Mouse (Mus musculus): ENCODE measurements around the gene Trak2. TPM values are rescaled to one million over a fixed set of nuclear protein-coding genes. Genes with fewer than 3 reads are reported as not detected.

Gene Trak2
- polyA plus RNA-seq, 1 experiment from 2014 or later = 22.8 TPM

DNA sequence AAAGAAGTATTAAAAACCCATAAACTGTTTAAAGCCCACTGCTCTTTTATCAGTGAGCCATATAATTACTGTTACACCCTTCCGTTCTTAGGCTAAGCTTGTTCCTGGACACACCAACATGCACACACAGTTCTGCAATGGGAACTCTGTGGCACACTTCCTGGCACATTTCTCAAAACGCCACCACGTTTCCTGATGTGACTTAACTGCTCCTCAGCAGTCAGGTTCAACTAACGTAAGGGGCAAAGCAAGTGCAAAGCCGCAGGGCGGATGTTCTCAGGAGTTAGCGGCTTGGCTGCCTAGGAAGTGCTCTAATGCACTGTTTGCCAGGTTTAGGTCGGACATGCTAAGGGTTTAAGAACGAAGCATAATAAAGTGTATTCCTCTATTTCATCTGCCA, 17.0 kb downstream of the Trak2 start:
- DNase-seq (peak; percentile 61), ATAC-seq (no peak)
- no peaks in the 10 kb centered on the region for H3K9me3 ChIP-seq (ENCODE audit: low read length)
- peak overlapping the region; percentile 6; the same call in 1 of the 2 replicates for H3K4me3 ChIP-seq (ENCODE audit: low read depth, low read length)
- no peaks in the 10 kb centered on the region for H3K27me3 ChIP-seq (ENCODE audit: insufficient read depth, low read length)
- 24% methylated on average over 9 of the region's 9 CpGs for WGBS (ENCODE audit: insufficient replicate concordance)
- peak overlapping the region; percentile 39 for H3K9ac ChIP-seq (replicated peaks)
- H3K27ac ChIP-seq (ENCODE audit: low read depth) = peak overlapping the region; percentile 95
- no peaks in the 10 kb centered on the region for H3K36me3 ChIP-seq (replicated peaks; ENCODE audit: insufficient read depth, low read length)
- peaks cover 68% of the 10 kb centered on the region for H3K4me1 ChIP-seq (ENCODE audit: insufficient read depth)
- peak overlapping the region; percentile 65 for H3K4me2 ChIP-seq (ENCODE audit: low read depth, low read length)
- TF ChIP-seq EP300 (IDR thresholded peaks at IDR 0.05; ENCODE audit: low read depth) = no peak
- TF ChIP-seq CTCF (IDR thresholded peaks at IDR 0.05; ENCODE audit: low read depth) = no peak

DNA sequence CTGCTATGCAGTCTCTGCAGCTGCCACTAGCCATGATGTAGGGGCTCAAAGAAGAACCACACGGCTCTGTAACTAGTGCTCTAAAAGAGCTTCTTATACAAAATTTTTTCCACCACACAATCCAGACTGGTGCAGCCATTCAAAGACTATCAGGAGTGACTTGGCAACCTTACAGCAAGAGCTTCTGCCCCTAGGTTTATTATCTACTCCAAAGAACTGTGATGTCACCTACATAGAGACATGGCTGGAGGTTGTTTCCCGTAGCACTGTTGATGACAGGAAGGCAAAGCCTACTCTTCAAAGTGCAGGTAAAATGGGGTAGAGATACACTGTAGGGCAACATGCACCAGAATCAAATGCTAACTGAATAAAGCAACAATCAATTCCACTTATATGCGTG, 17.5 kb downstream of the Trak2 start:
- ATAC-seq (peak; percentile 10; the same call in 1 of the 2 replicates), DNase-seq (peak; percentile 18)
- H3K9me3 ChIP-seq (ENCODE audit: low read length) = no peaks in the 10 kb centered on the region
- peak overlapping the region; percentile 65 for H3K4me2 ChIP-seq (ENCODE audit: low read depth, low read length)
- no peaks in the 10 kb centered on the region for H3K27me3 ChIP-seq (ENCODE audit: insufficient read depth, low read length)
- peak overlapping the region; percentile 95 for H3K27ac ChIP-seq (ENCODE audit: low read depth)
- H3K36me3 ChIP-seq (replicated peaks; ENCODE audit: insufficient read depth, low read length) = no peaks in the 10 kb centered on the region
- H3K4me1 ChIP-seq (ENCODE audit: insufficient read depth) = peaks cover 68% of the 10 kb centered on the region
- H3K9ac ChIP-seq (replicated peaks) = peak overlapping the region; percentile 36; the same call in 1 of the 2 replicates
- TF ChIP-seq EP300 (IDR thresholded peaks at IDR 0.05; ENCODE audit: low read depth) (peak; percentile 78), CTCF (IDR thresholded peaks at IDR 0.05; ENCODE audit: low read depth) (no peak)
- H3K4me3 ChIP-seq (ENCODE audit: low read depth, low read length) = no peak overlapping the region
- WGBS (ENCODE audit: insufficient replicate concordance) = 59% methylated on average over 3 of the region's 3 CpGs

DNA sequence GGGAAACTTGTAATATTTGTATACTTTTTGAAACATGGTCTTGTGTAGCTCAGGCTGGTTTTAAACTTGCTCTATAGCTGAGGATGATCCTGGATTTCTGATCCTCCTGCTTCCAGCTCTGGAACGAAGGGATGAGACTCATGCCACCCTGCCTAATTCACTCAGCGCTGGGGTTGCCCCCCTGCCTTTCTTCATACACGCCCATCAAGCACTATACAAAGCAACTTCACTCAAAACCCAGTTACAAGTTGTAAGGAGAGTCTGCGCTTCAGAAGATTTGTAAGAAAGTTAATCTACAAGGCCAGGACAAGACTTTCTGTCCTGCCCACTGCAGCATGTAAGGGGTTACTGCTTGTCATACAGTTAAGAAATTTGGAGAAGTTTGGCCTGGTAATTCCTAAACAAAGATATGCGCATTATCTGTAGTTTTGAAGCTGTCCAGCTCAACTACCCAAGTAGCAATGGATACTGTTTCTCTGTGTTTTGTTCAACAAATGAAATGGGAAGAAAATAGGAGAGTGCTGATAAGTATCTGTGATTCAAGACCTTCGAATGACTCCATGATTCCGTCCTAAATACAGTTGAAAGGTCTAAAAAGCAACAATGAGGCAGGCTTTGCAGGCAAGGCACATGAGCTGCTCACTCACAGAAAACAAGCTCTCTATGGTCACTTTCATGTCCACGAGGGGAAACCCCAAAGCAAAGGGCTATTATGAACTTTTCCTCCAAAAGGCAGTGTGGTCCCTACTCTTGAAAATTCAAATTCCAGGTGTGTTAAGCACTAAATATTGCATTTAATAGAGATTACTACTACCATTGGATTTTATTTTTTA, 18.4 kb downstream of the Trak2 start:
- peak overlapping the region; percentile 52 for H3K9ac ChIP-seq (replicated peaks)
- peak; percentile 18 for DNase-seq

DNA sequence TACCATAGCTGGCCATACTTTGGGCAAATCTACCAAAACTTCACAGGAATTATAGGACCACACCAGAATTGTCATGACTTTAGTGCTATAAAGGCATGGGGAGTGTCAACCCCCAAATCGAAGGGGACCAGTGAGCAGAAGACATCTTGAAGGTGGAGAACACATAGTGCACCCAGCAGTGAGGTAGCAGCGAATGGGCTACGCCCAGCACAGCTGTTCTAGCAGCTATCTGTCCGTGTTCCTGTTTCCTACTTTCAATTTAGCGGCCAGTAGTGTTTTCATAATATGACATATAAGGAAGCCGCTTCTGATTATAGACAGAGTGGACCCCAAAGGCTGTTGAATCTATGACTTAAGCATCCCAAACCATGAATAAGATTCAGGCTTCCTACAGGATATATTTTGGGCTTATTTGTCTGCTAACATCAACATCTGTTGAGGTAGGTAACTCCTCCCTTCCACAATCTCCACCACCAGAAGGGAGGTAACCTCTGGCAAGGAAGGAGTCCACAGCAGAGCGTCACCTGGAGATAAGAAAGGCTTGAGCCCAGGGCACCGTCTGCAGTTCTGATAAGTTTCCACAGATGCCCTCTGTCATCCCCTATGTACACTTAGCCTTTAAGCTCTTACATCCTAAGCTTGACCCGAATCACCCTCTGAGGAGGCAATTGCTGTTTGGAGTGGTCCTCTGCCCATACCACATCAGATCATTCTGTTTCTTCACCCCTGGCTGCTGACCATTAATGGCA, 19.4 kb downstream of the Trak2 start:
- ATAC-seq (peak; percentile 95), DNase-seq (peak; percentile 70)
- 0 out of 2 replicates have a peak, but pooled peaks have one; percentile 10 for TF ChIP-seq CTCF (IDR thresholded peaks at IDR 0.05; ENCODE audit: low read depth)
- TF ChIP-seq EP300 (IDR thresholded peaks at IDR 0.05; ENCODE audit: low read depth) = peak; percentile 100
- peak overlapping the region; percentile 65 for H3K4me2 ChIP-seq (ENCODE audit: low read depth, low read length)
- H3K9me3 ChIP-seq (ENCODE audit: low read length) = no peaks in the 10 kb centered on the region
- H3K27me3 ChIP-seq (ENCODE audit: insufficient read depth, low read length) = no peaks in the 10 kb centered on the region
- 31% methylated on average over 9 of the region's 9 CpGs for WGBS (ENCODE audit: insufficient replicate concordance)
- H3K4me1 ChIP-seq (ENCODE audit: insufficient read depth) = peaks cover 63% of the 10 kb centered on the region
- H3K9ac ChIP-seq (replicated peaks) = peak overlapping the region; percentile 52
- H3K36me3 ChIP-seq (replicated peaks; ENCODE audit: insufficient read depth, low read length) = no peaks in the 10 kb centered on the region
- H3K27ac ChIP-seq (ENCODE audit: low read depth) = peak overlapping the region; percentile 95
- H3K4me3 ChIP-seq (ENCODE audit: low read depth, low read length) = peak overlapping the region; percentile 24

More for the DNA sequence above, 18.4 kb downstream of the Trak2 start:
- 51% methylated on average over 8 of the region's 8 CpGs for WGBS (ENCODE audit: insufficient replicate concordance)
- Histone ChIP-seq H3K4me1 (ENCODE audit: insufficient read depth) (peaks cover 64% of the 10 kb centered on the region), H3K36me3 (replicated peaks; ENCODE audit: insufficient read depth, low read length) (no peaks in the 10 kb centered on the region), H3K9me3 (ENCODE audit: low read length) (no peaks in the 10 kb centered on the region), H3K4me3 (ENCODE audit: low read depth, low read length) (peak overlapping the region; percentile 24; the same call in 1 of the 2 replicates), H3K27me3 (ENCODE audit: insufficient read depth, low read length) (no peaks in the 10 kb centered on the region), H3K4me2 (ENCODE audit: low read depth, low read length) (peak overlapping the region; percentile 65), H3K27ac (ENCODE audit: low read depth) (peak overlapping the region; percentile 95)
- TF ChIP-seq CTCF (IDR thresholded peaks at IDR 0.05; ENCODE audit: low read depth) = no peak
- TF ChIP-seq EP300 (IDR thresholded peaks at IDR 0.05; ENCODE audit: low read depth) = peak; percentile 56
- ATAC-seq = no peak

DNA sequence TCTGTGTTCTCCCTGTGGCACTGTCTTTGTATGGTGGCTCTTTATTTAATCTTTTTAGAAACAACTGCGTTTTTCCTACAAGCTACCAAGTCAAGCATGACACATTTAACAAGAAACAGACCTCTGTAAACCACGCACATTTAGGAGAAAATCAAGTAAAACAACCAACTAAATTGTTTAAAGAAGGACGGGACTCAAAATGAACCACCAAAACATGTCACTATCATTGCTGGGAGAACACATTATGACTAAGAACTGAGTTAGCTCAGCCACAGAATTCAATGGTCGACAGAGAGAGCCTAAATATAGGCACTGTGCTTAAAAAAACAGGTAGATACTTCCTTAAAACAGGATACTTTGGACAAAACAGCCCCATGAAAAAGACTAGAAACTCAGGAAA, 20.2 kb downstream of the Trak2 start:
- Histone ChIP-seq H3K9ac (replicated peaks) (peak overlapping the region; percentile 28; the same call in 1 of the 2 replicates), H3K4me1 (ENCODE audit: insufficient read depth) (peaks cover 59% of the 10 kb centered on the region)

DNA sequence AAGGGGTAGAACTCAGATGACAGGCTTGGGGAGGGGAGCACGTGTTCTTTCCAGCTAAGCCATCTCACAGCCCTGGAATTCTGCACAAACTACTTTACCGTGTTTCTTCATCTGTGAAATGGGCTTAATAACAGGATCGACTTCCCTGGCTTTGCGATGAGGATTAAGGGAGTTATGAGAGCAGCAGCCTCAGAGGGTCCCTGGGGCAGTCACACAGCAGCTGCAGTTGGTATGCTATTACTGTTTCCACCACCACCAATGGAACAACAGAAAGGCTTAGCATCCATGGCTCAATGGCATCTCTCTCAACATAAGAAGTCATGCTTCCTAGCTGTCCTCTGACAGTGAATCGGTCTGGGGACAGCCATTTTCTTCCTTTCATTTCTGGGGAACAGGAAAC, 20.7 kb downstream of the Trak2 start:
- peaks cover 56% of the 10 kb centered on the region for H3K4me1 ChIP-seq (ENCODE audit: insufficient read depth)
- TF ChIP-seq EP300 (IDR thresholded peaks at IDR 0.05; ENCODE audit: low read depth) (no peak), CTCF (IDR thresholded peaks at IDR 0.05; ENCODE audit: low read depth) (no peak)
- no peaks in the 10 kb centered on the region for H3K9me3 ChIP-seq (ENCODE audit: low read length)
- peak; percentile 11 for DNase-seq
- peak overlapping the region; percentile 95 for H3K27ac ChIP-seq (ENCODE audit: low read depth)
- H3K4me2 ChIP-seq (ENCODE audit: low read depth, low read length) = peak overlapping the region; percentile 65; the same call in 1 of the 2 replicates
- no peaks in the 10 kb centered on the region for H3K27me3 ChIP-seq (ENCODE audit: insufficient read depth, low read length)
- 87% methylated on average over 5 of the region's 5 CpGs for WGBS (ENCODE audit: insufficient replicate concordance)
- H3K4me3 ChIP-seq (ENCODE audit: low read depth, low read length) = no peak overlapping the region
- H3K36me3 ChIP-seq (replicated peaks; ENCODE audit: insufficient read depth, low read length) = no peaks in the 10 kb centered on the region; the same call in 1 of the 2 replicates
- no peak for ATAC-seq
- no peak overlapping the region; the same call in 1 of the 2 replicates for H3K9ac ChIP-seq (replicated peaks)

More for the DNA sequence above, 20.2 kb downstream of the Trak2 start:
- Histone ChIP-seq H3K9me3 (ENCODE audit: low read length) (no peaks in the 10 kb centered on the region), H3K4me2 (ENCODE audit: low read depth, low read length) (peak overlapping the region; percentile 65), H3K27ac (ENCODE audit: low read depth) (peak overlapping the region; percentile 95), H3K27me3 (ENCODE audit: insufficient read depth, low read length) (no peaks in the 10 kb centered on the region), H3K36me3 (replicated peaks; ENCODE audit: insufficient read depth, low read length) (no peaks in the 10 kb centered on the region), H3K4me3 (ENCODE audit: low read depth, low read length) (no peak overlapping the region)
- DNase-seq = peak; percentile 2
- 48% methylated on average over 4 of the region's 4 CpGs for WGBS (ENCODE audit: insufficient replicate concordance)
- ATAC-seq = no peak
- TF ChIP-seq EP300 (IDR thresholded peaks at IDR 0.05; ENCODE audit: low read depth) = no peak
- TF ChIP-seq CTCF (IDR thresholded peaks at IDR 0.05; ENCODE audit: low read depth) = no peak

Data from liver, postnatal 0 days (tissue).